Mouse (Mus musculus): ENCODE data around the gene Pcgf3. TPM values are rescaled to one million over a fixed set of nuclear protein-coding genes. Genes with fewer than 3 reads are reported as not detected.

Pcgf3 gene
- polyA plus RNA-seq, 1 experiment from 2014 or later, result 29.2 TPM

GRCm38 (mm10) chr5:108460461-108460860 is 571 bp upstream of the Pcgf3 start:
- H3K27ac ChIP-seq (ENCODE audit: low read depth, low read length), result no peak overlapping the region
- peak overlapping the region; percentile 99 for H3K9ac ChIP-seq (ENCODE audit: low read length)
- 44% methylated on average over 6 of the region's 6 CpGs for WGBS
- H3K36me3 ChIP-seq (ENCODE audit: control insufficient read depth, insufficient read depth, low read length), result no peaks in the 10 kb centered on the region
- peak overlapping the region; percentile 99 for H3K4me2 ChIP-seq
- no peaks in the 10 kb centered on the region for H3K27me3 ChIP-seq (ENCODE audit: control insufficient read depth, insufficient read depth, low read length)
- ATAC-seq (ENCODE audit: low FRiP score), result no peak
- H3K4me3 ChIP-seq (ENCODE audit: low read depth, low read length), result peak overlapping the region; percentile 91
- H3K9me3 ChIP-seq (ENCODE audit: control insufficient read depth, low read length), result no peaks in the 10 kb centered on the region
- H3K4me1 ChIP-seq (ENCODE audit: control insufficient read depth, insufficient read depth, low read length), result peaks cover 24% of the 10 kb centered on the region
- DNase-seq (ENCODE audit: low spot score, missing footprints), result no peak

- Histone ChIP-seq H3K4me1 (ENCODE audit: control insufficient read depth, insufficient read depth, low read length) (peaks cover 24% of the 10 kb centered on the region), H3K36me3 (ENCODE audit: control insufficient read depth, insufficient read depth, low read length) (no peaks in the 10 kb centered on the region), H3K9ac (ENCODE audit: low read length) (peak overlapping the region; percentile 99), H3K9me3 (ENCODE audit: control insufficient read depth, low read length) (no peaks in the 10 kb centered on the region), H3K27ac (ENCODE audit: low read depth, low read length) (no peak overlapping the region), H3K4me3 (ENCODE audit: low read depth, low read length) (peak overlapping the region; percentile 91), H3K4me2 (peak overlapping the region; percentile 99), H3K27me3 (ENCODE audit: control insufficient read depth, insufficient read depth, low read length) (no peaks in the 10 kb centered on the region)
- DNase-seq (ENCODE audit: low spot score, missing footprints) (peak; percentile 81), ATAC-seq (ENCODE audit: low FRiP score) (no peak)
- WGBS, result 59% methylated on average over 4 of the region's 4 CpGs
Observed at GRCm38 (mm10) chr5:108462446-108462845, 1.4 kb downstream of the Pcgf3 start.

- peaks cover 24% of the 10 kb centered on the region for H3K4me1 ChIP-seq (ENCODE audit: control insufficient read depth, insufficient read depth, low read length)
- H3K27ac ChIP-seq (ENCODE audit: low read depth, low read length), result no peak overlapping the region
- ATAC-seq (ENCODE audit: low FRiP score) (no peak), DNase-seq (ENCODE audit: low spot score, missing footprints) (peak; percentile 80)
- H3K27me3 ChIP-seq (ENCODE audit: control insufficient read depth, insufficient read depth, low read length), result no peaks in the 10 kb centered on the region
- H3K4me2 ChIP-seq, result no peak overlapping the region
- H3K9ac ChIP-seq (ENCODE audit: low read length), result no peak overlapping the region
- H3K4me3 ChIP-seq (ENCODE audit: low read depth, low read length), result no peak overlapping the region
- no peaks in the 10 kb centered on the region for H3K36me3 ChIP-seq (ENCODE audit: control insufficient read depth, insufficient read depth, low read length)
- no peaks in the 10 kb centered on the region for H3K9me3 ChIP-seq (ENCODE audit: control insufficient read depth, low read length)
- 90% methylated on average over 6 of the region's 6 CpGs for WGBS
Observed at GRCm38 (mm10) chr5:108465131-108465891, 4.3 kb downstream of the Pcgf3 start.

GRCm38 (mm10) chr5:108466647-108467046 is 5.6 kb downstream of the Pcgf3 start:
- Histone ChIP-seq H3K9ac (ENCODE audit: low read length) (no peak overlapping the region), H3K4me1 (ENCODE audit: control insufficient read depth, insufficient read depth, low read length) (peaks cover 20% of the 10 kb centered on the region), H3K4me2 (no peak overlapping the region), H3K9me3 (ENCODE audit: control insufficient read depth, low read length) (no peaks in the 10 kb centered on the region), H3K27ac (ENCODE audit: low read depth, low read length) (no peak overlapping the region), H3K4me3 (ENCODE audit: low read depth, low read length) (no peak overlapping the region), H3K36me3 (ENCODE audit: control insufficient read depth, insufficient read depth, low read length) (no peaks in the 10 kb centered on the region), H3K27me3 (ENCODE audit: control insufficient read depth, insufficient read depth, low read length) (no peaks in the 10 kb centered on the region)
- WGBS, result 97% methylated on average over 1 of the region's 1 CpGs
- no peak for ATAC-seq (ENCODE audit: low FRiP score)
- peak; percentile 53 for DNase-seq (ENCODE audit: low spot score, missing footprints)

GRCm38 (mm10) chr5:108469617-108470016 is 8.6 kb downstream of the Pcgf3 start:
- no peaks in the 10 kb centered on the region for H3K4me1 ChIP-seq (ENCODE audit: control insufficient read depth, insufficient read depth, low read length)
- ATAC-seq (ENCODE audit: low FRiP score) (no peak), DNase-seq (ENCODE audit: low spot score, missing footprints) (no peak)
- no peak overlapping the region for H3K27ac ChIP-seq (ENCODE audit: low read depth, low read length)
- H3K27me3 ChIP-seq (ENCODE audit: control insufficient read depth, insufficient read depth, low read length), result no peaks in the 10 kb centered on the region
- WGBS, result 83% methylated on average over 7 of the region's 7 CpGs
- H3K4me2 ChIP-seq, result no peak overlapping the region
- no peaks in the 10 kb centered on the region for H3K9me3 ChIP-seq (ENCODE audit: control insufficient read depth, low read length)
- peaks cover 8% of the 10 kb centered on the region for H3K36me3 ChIP-seq (ENCODE audit: control insufficient read depth, insufficient read depth, low read length)
- H3K4me3 ChIP-seq (ENCODE audit: low read depth, low read length), result no peak overlapping the region
- H3K9ac ChIP-seq (ENCODE audit: low read length), result no peak overlapping the region

GRCm38 (mm10) chr5:108473737-108474136 is 12.7 kb downstream of the Pcgf3 start:
- H3K9ac ChIP-seq (ENCODE audit: low read length), result no peak overlapping the region
- H3K4me3 ChIP-seq (ENCODE audit: low read depth, low read length), result no peak overlapping the region
- H3K27ac ChIP-seq (ENCODE audit: low read depth, low read length), result no peak overlapping the region
- H3K9me3 ChIP-seq (ENCODE audit: control insufficient read depth, low read length), result no peaks in the 10 kb centered on the region
- WGBS, result 86% methylated on average over 4 of the region's 4 CpGs
- H3K27me3 ChIP-seq (ENCODE audit: control insufficient read depth, insufficient read depth, low read length), result no peaks in the 10 kb centered on the region
- H3K4me2 ChIP-seq, result no peak overlapping the region
- DNase-seq (ENCODE audit: low spot score, missing footprints), result peak; percentile 53
- H3K4me1 ChIP-seq (ENCODE audit: control insufficient read depth, insufficient read depth, low read length), result no peaks in the 10 kb centered on the region
- H3K36me3 ChIP-seq (ENCODE audit: control insufficient read depth, insufficient read depth, low read length), result peaks cover 32% of the 10 kb centered on the region
- no peak for ATAC-seq (ENCODE audit: low FRiP score)

- ATAC-seq (ENCODE audit: low FRiP score) (no peak), DNase-seq (ENCODE audit: low spot score, missing footprints) (no peak)
- H3K4me3 ChIP-seq (ENCODE audit: low read depth, low read length), result no peak overlapping the region
- 87% methylated on average over 3 of the region's 3 CpGs for WGBS
- no peaks in the 10 kb centered on the region for H3K9me3 ChIP-seq (ENCODE audit: control insufficient read depth, low read length)
- H3K27ac ChIP-seq (ENCODE audit: low read depth, low read length), result no peak overlapping the region
- no peak overlapping the region for H3K9ac ChIP-seq (ENCODE audit: low read length)
- peaks cover 32% of the 10 kb centered on the region for H3K36me3 ChIP-seq (ENCODE audit: control insufficient read depth, insufficient read depth, low read length)
- H3K4me2 ChIP-seq, result no peak overlapping the region
- H3K4me1 ChIP-seq (ENCODE audit: control insufficient read depth, insufficient read depth, low read length), result no peaks in the 10 kb centered on the region
- no peaks in the 10 kb centered on the region for H3K27me3 ChIP-seq (ENCODE audit: control insufficient read depth, insufficient read depth, low read length)
Observed at GRCm38 (mm10) chr5:108475977-108476376, 14.9 kb downstream of the Pcgf3 start.

GRCm38 (mm10) chr5:108483006-108483405 is 22.0 kb downstream of the Pcgf3 start:
- ATAC-seq (ENCODE audit: low FRiP score) (no peak), DNase-seq (ENCODE audit: low spot score, missing footprints) (peak; percentile 21)
- Histone ChIP-seq H3K36me3 (ENCODE audit: control insufficient read depth, insufficient read depth, low read length) (peaks cover 6% of the 10 kb centered on the region; the same call in 1 of the 2 replicates), H3K27ac (ENCODE audit: low read depth, low read length) (no peak overlapping the region), H3K9me3 (ENCODE audit: control insufficient read depth, low read length) (no peaks in the 10 kb centered on the region), H3K4me1 (ENCODE audit: control insufficient read depth, insufficient read depth, low read length) (no peaks in the 10 kb centered on the region), H3K27me3 (ENCODE audit: control insufficient read depth, insufficient read depth, low read length) (no peaks in the 10 kb centered on the region), H3K4me2 (no peak overlapping the region), H3K9ac (ENCODE audit: low read length) (no peak overlapping the region), H3K4me3 (ENCODE audit: low read depth, low read length) (no peak overlapping the region)
- 94% methylated on average over 6 of the region's 6 CpGs for WGBS

- ATAC-seq (ENCODE audit: low FRiP score), result no peak
- DNase-seq (ENCODE audit: low spot score, missing footprints), result peak; percentile 90
- Histone ChIP-seq H3K4me1 (ENCODE audit: control insufficient read depth, insufficient read depth, low read length) (no peaks in the 10 kb centered on the region), H3K27ac (ENCODE audit: low read depth, low read length) (no peak overlapping the region), H3K9ac (ENCODE audit: low read length) (no peak overlapping the region), H3K36me3 (ENCODE audit: control insufficient read depth, insufficient read depth, low read length) (peaks cover 15% of the 10 kb centered on the region), H3K9me3 (ENCODE audit: control insufficient read depth, low read length) (no peaks in the 10 kb centered on the region), H3K27me3 (ENCODE audit: control insufficient read depth, insufficient read depth, low read length) (no peaks in the 10 kb centered on the region), H3K4me3 (ENCODE audit: low read depth, low read length) (no peak overlapping the region), H3K4me2 (no peak overlapping the region)
- 95% methylated on average over 2 of the region's 2 CpGs for WGBS
Observed at GRCm38 (mm10) chr5:108485239-108485638, 24.2 kb downstream of the Pcgf3 start.
